10 mouse cellular contexts compared by ENCODE assay signal in genomic region chr3:154806626-154807025, GRCm38 (mm10).
DNase-seq lines count a peak whose midpoint lies in the region; ATAC-seq lines count a peak whose summit lies in the region.
"Had no signal": no experiment of that assay in that cellular context is flagged by ENCODE, and none has a peak within 500 bp of the region (broad histone marks: within the 10 kb centered on the region; RNA-seq: fewer than 3 reads in every experiment).

No protein-coding gene starts in this region.

- 34% methylated on average over 7 of the region's 7 CpGs for WGBS in limb, embryonic 12.5 days
- WGBS in limb, embryonic 10.5 days, result 54% methylated on average over 7 of the region's 7 CpGs
- WGBS in heart, embryonic 15.5 days, result 46% methylated on average over 7 of the region's 7 CpGs
- 37% methylated on average over 7 of the region's 7 CpGs for WGBS in neural tube, embryonic 12.5 days

- no peaks in the 10 kb centered on the region for H3K9me3 ChIP-seq in limb, embryonic 12.5 days
- H3K9me3 ChIP-seq in limb, embryonic 10.5 days (replicated peaks), result no peaks in the 10 kb centered on the region
- H3K9me3 ChIP-seq in heart, embryonic 15.5 days (replicated peaks), result no peaks in the 10 kb centered on the region
- no peaks in the 10 kb centered on the region for H3K9me3 ChIP-seq in neural tube, embryonic 12.5 days

- H3K27me3 ChIP-seq in limb, embryonic 12.5 days, result peaks cover 17% of the 10 kb centered on the region
- peaks cover 15% of the 10 kb centered on the region; the same call in 1 of the 2 replicates for H3K27me3 ChIP-seq in limb, embryonic 10.5 days (ENCODE audit: low read depth, poor library complexity, severe bottlenecking)
- no peaks in the 10 kb centered on the region for H3K27me3 ChIP-seq in heart, embryonic 15.5 days
- H3K27me3 ChIP-seq in neural tube, embryonic 12.5 days (replicated peaks), result no peaks in the 10 kb centered on the region
- H3K27me3 ChIP-seq: megakaryocyte, embryonic 14.5 days had no signal

- H3K4me2 ChIP-seq in limb, embryonic 12.5 days, result no peak overlapping the region
- H3K4me2 ChIP-seq in heart, embryonic 15.5 days, result no peak overlapping the region
- H3K4me2 ChIP-seq in neural tube, embryonic 12.5 days (replicated peaks), result no peak overlapping the region

- no peak overlapping the region for H3K27ac ChIP-seq in limb, embryonic 12.5 days
- H3K27ac ChIP-seq in limb, embryonic 10.5 days, result no peak overlapping the region
- 0 out of 2 replicates have a peak overlapping the region, but pooled peaks have one; percentile 31 for H3K27ac ChIP-seq in heart, embryonic 15.5 days
- H3K27ac ChIP-seq in neural tube, embryonic 12.5 days, result no peak overlapping the region

- no peak for DNase-seq in limb, embryonic 10.5 days (ENCODE audit: low spot score)
- peak; percentile 22 for DNase-seq in left cerebral cortex, postnatal 4 days
- no peak for DNase-seq in testis, postnatal 14 days (ENCODE audit: low spot score)
- DNase-seq in B cell, adult 2 months, result no peak
- DNase-seq in kidney, postnatal 25 days, result no peak

- H3K4me3 ChIP-seq in limb, embryonic 12.5 days (replicated peaks), result no peak overlapping the region
- H3K4me3 ChIP-seq in limb, embryonic 10.5 days, result no peak overlapping the region
- H3K4me3 ChIP-seq in heart, embryonic 15.5 days, result no peak overlapping the region
- no peak overlapping the region for H3K4me3 ChIP-seq in neural tube, embryonic 12.5 days
- H3K4me3 ChIP-seq: megakaryocyte, embryonic 14.5 days had no signal

- intact Hi-C loops in left cerebral cortex, postnatal 4 days (cut with DNase I), result no loop called here

- peak; percentile 40; the same call in 1 of the 2 replicates for ATAC-seq in limb, embryonic 12.5 days (ENCODE audit: insufficient number of reproducible peaks, insufficient read depth, low FRiP score, low TSS enrichment, low read depth)
- peak; percentile 63; the same call in 1 of the 2 replicates for ATAC-seq in heart, embryonic 15.5 days (replicated peaks; ENCODE audit: insufficient number of reproducible peaks, insufficient read depth, low FRiP score, low read depth)
- peak; percentile 50 for ATAC-seq in neural tube, embryonic 12.5 days (ENCODE audit: low FRiP score, low read depth)

- no peaks in the 10 kb centered on the region for H3K4me1 ChIP-seq in limb, embryonic 12.5 days (replicated peaks)
- peaks cover 5% of the 10 kb centered on the region; the same call in 1 of the 2 replicates for H3K4me1 ChIP-seq in limb, embryonic 10.5 days
- H3K4me1 ChIP-seq in heart, embryonic 15.5 days (replicated peaks), result no peaks in the 10 kb centered on the region
- no peaks in the 10 kb centered on the region; the same call in 1 of the 2 replicates for H3K4me1 ChIP-seq in neural tube, embryonic 12.5 days
- H3K4me1 ChIP-seq: megakaryocyte, embryonic 14.5 days had no signal

- H3K9ac ChIP-seq in limb, embryonic 12.5 days (replicated peaks), result no peak overlapping the region
- H3K9ac ChIP-seq in heart, embryonic 15.5 days, result no peak overlapping the region
- no peak overlapping the region for H3K9ac ChIP-seq in neural tube, embryonic 12.5 days

- no peaks in the 10 kb centered on the region for H3K36me3 ChIP-seq in limb, embryonic 12.5 days
- H3K36me3 ChIP-seq in limb, embryonic 10.5 days, result no peaks in the 10 kb centered on the region
- H3K36me3 ChIP-seq in heart, embryonic 15.5 days, result no peaks in the 10 kb centered on the region
- H3K36me3 ChIP-seq in neural tube, embryonic 12.5 days, result no peaks in the 10 kb centered on the region
- H3K36me3 ChIP-seq: G1E had no signal
